Mouse (Mus musculus): ENCODE measurements around the gene Map3k12. TPM values are rescaled to one million over a fixed set of nuclear protein-coding genes. Genes with fewer than 3 reads are reported as not detected.

Map3k12 gene
- polyA plus RNA-seq, 1 experiment from 2014 or later: 3.1 TPM

DNA sequence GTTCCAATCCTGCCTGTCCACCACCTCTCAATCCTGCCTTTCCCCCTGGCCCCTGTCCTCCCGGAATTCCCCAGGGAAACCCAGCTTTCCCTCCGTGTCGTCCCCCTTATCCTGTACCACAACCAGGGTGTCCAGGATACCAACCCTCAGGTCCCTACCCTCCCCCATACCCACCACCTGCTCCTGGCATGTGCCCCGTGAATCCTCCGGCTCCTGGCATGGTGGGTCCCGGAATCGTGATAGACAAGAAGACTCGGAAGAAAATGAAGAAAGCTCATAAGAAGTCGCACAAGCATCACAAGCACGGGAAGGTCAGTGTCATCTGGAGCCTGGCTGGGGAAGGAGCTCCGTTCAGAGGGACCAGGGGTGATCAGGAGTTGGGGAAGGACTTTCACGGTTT, 56.5 kb downstream of the Map3k12 start:
- no peaks in the 10 kb centered on the region for H3K9me3 ChIP-seq (ENCODE audit: control insufficient read depth)
- H3K4me1 ChIP-seq (replicated peaks; ENCODE audit: control insufficient read depth, insufficient read depth, low read length): no peaks in the 10 kb centered on the region
- TF ChIP-seq CTCF (IDR thresholded peaks at IDR 0.05; ENCODE audit: low read depth): no peak
- peak overlapping the region; percentile 60 for H3K4me3 ChIP-seq (ENCODE audit: low read depth, low read length)
- H3K4me2 ChIP-seq (replicated peaks; ENCODE audit: low read depth): peak overlapping the region; percentile 66
- H3K36me3 ChIP-seq (ENCODE audit: control insufficient read depth, insufficient read depth): peaks cover 14% of the 10 kb centered on the region; the same call in 1 of the 2 replicates
- ATAC-seq: no peak
- 0 out of 2 replicates have a peak overlapping the region, but pooled peaks have one; percentile 4 for H3K9ac ChIP-seq (ENCODE audit: low read depth, low read length)
- WGBS: 74% methylated on average over 12 of the region's 12 CpGs
- peak overlapping the region; percentile 10; the same call in 1 of the 2 replicates for H3K27ac ChIP-seq (ENCODE audit: low read depth, low read length)
- no peaks in the 10 kb centered on the region for H3K27me3 ChIP-seq (replicated peaks; ENCODE audit: control insufficient read depth, insufficient read depth, low read length)

DNA sequence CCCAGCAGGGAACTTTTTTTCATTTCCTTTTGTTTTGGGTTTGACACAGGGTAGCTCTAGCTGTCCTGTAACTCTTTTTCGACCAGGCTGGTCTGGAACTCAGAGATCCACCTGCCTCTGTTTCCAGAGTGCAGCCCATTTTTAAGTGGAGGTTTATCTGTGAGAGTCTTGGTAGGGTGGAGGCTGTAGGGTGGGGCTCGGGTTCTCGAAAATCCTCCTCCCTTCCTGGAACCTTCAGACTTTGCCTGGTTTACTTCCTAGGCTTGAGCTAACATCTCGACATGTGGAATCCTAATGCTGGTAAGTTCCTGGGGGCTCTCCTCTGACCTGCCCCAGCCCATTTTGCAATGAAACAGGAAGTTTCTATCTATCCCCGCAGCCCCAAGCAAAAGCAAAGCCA, 57.0 kb downstream of the Map3k12 start:
- Histone ChIP-seq H3K27ac (ENCODE audit: low read depth, low read length) (peak overlapping the region; percentile 10; the same call in 1 of the 2 replicates), H3K36me3 (ENCODE audit: control insufficient read depth, insufficient read depth) (peaks cover 14% of the 10 kb centered on the region; the same call in 1 of the 2 replicates), H3K9ac (ENCODE audit: low read depth, low read length) (0 out of 2 replicates have a peak overlapping the region, but pooled peaks have one; percentile 4), H3K9me3 (ENCODE audit: control insufficient read depth) (no peaks in the 10 kb centered on the region), H3K4me2 (replicated peaks; ENCODE audit: low read depth) (peak overlapping the region; percentile 66), H3K4me3 (ENCODE audit: low read depth, low read length) (peak overlapping the region; percentile 60), H3K4me1 (replicated peaks; ENCODE audit: control insufficient read depth, insufficient read depth, low read length) (no peaks in the 10 kb centered on the region), H3K27me3 (replicated peaks; ENCODE audit: control insufficient read depth, insufficient read depth, low read length) (no peaks in the 10 kb centered on the region)
- TF ChIP-seq CTCF (IDR thresholded peaks at IDR 0.05; ENCODE audit: low read depth): no peak
- WGBS: 36% methylated on average over 5 of the region's 5 CpGs
- 0 out of 2 replicates have a peak, but pooled peaks have one; percentile 6 for ATAC-seq

DNA sequence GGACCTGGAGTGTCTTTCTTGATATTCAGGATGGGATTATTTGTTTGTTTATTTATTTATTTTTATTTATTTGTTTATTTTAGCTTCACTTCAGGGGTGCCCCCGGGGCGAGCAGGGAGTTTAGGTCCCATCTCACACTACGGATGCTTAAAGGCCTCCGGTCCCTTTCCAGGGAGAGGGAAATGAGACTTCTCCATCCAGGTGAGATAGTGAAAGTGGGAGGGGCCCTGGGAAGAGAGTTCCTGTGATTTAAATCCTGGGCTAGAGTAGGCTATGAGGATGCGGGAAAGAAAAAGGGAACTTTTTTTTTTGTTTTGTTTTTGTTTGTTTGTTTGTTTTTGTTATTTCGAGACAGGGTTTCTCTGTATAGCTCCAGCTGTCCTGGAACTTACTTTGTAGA, 57.5 kb downstream of the Map3k12 start:
- Histone ChIP-seq H3K4me3 (ENCODE audit: low read depth, low read length) (peak overlapping the region; percentile 60), H3K36me3 (ENCODE audit: control insufficient read depth, insufficient read depth) (peaks cover 14% of the 10 kb centered on the region; the same call in 1 of the 2 replicates), H3K9me3 (ENCODE audit: control insufficient read depth) (no peaks in the 10 kb centered on the region), H3K27ac (ENCODE audit: low read depth, low read length) (peak overlapping the region; percentile 47; the same call in 1 of the 2 replicates), H3K4me1 (replicated peaks; ENCODE audit: control insufficient read depth, insufficient read depth, low read length) (no peaks in the 10 kb centered on the region), H3K27me3 (replicated peaks; ENCODE audit: control insufficient read depth, insufficient read depth, low read length) (no peaks in the 10 kb centered on the region), H3K9ac (ENCODE audit: low read depth, low read length) (peak overlapping the region; percentile 28; the same call in 1 of the 2 replicates), H3K4me2 (replicated peaks; ENCODE audit: low read depth) (peak overlapping the region; percentile 66)
- ATAC-seq: 0 out of 2 replicates have a peak, but pooled peaks have one; percentile 34
- WGBS: 15% methylated on average over 6 of the region's 6 CpGs
- TF ChIP-seq CTCF (IDR thresholded peaks at IDR 0.05; ENCODE audit: low read depth): no peak

DNA sequence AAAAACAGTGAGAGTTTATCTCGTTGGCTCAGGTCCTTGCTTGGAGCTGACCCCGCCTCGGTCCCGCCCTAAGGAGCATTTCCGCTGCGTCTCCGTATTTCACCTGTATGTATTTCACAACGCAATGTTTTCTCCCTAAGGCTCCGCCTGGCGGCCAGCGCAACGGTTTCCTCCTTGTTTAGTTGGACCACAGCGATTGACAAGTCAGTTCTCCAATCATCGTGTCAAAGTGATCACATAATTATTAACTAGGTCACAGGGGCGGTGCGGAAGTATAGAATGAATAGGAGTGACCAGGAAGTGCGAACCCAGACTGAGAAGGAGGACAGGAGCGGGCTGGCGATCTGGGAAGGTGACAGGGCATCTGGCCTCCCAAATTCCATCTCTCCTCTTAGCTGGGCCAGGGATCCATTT, 58.0 kb downstream of the Map3k12 start, which contains the start of gene Prr13:
Gene Prr13, plus strand, starts transcription at position 125 of the 414 bp plus-strand sequence.
- Histone ChIP-seq H3K36me3 (ENCODE audit: control insufficient read depth, insufficient read depth) (peaks cover 13% of the 10 kb centered on the region; the same call in 1 of the 2 replicates), H3K27ac (ENCODE audit: low read depth, low read length) (peak within 1 kb of the TSS; percentile 47; the same call in 1 of the 2 replicates), H3K9ac (ENCODE audit: low read depth, low read length) (peak within 1 kb of the TSS; percentile 28; the same call in 1 of the 2 replicates), H3K4me2 (replicated peaks; ENCODE audit: low read depth) (peak within 1 kb of the TSS; percentile 66), H3K27me3 (replicated peaks; ENCODE audit: control insufficient read depth, insufficient read depth, low read length) (no peaks in the 10 kb centered on the region), H3K9me3 (ENCODE audit: control insufficient read depth) (no peaks in the 10 kb centered on the region), H3K4me3 (ENCODE audit: low read depth, low read length) (peak within 1 kb of the TSS; percentile 60), H3K4me1 (replicated peaks; ENCODE audit: control insufficient read depth, insufficient read depth, low read length) (no peaks in the 10 kb centered on the region)
- peak; percentile 86 for TF ChIP-seq CTCF (IDR thresholded peaks at IDR 0.05; ENCODE audit: low read depth)
- WGBS: under 1% methylated on average over 19 of the region's 19 CpGs
- ATAC-seq: peak; percentile 90

DNA sequence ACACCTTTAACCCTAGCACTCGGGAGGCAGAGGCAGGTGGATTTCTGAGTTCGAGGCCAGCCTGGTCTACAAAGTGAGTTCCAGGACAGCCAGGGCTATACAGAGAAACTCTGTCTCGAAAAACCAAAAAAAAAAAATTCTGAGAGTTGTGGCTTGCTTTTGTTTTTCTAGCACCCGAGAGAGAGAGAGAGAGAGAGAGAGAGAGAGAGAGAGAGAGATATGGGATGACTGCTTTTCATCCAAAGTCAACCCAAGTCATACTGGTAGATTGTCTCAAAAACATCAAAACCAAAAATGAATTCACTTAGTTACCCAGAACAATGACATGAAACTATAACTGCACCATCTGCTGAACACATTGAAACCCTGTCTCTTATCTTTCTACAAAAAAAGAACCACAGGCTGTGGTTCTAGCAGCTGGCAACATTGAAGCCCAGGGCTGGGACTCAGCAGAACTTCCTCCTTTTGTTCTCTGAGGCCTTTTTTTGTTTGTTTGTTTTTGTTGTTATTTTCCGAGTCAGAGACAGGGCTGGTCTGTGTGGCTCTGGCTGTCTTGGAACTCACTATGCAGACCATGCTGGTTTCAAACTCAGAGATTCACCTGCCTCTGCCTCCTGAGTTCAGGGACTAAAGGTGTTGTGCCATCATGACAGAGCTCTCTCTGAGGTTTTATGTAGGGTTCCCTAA, 58.7 kb downstream of the Map3k12 start:
- Histone ChIP-seq H3K27me3 (replicated peaks; ENCODE audit: control insufficient read depth, insufficient read depth, low read length) (no peaks in the 10 kb centered on the region), H3K27ac (ENCODE audit: low read depth, low read length) (0 out of 2 replicates have a peak overlapping the region, but pooled peaks have one; percentile 41), H3K36me3 (ENCODE audit: control insufficient read depth, insufficient read depth) (peaks cover 6% of the 10 kb centered on the region; the same call in 1 of the 2 replicates), H3K9ac (ENCODE audit: low read depth, low read length) (no peak overlapping the region), H3K4me2 (replicated peaks; ENCODE audit: low read depth) (peak overlapping the region; percentile 66), H3K4me1 (replicated peaks; ENCODE audit: control insufficient read depth, insufficient read depth, low read length) (no peaks in the 10 kb centered on the region), H3K4me3 (ENCODE audit: low read depth, low read length) (peak overlapping the region; percentile 60; the same call in 1 of the 2 replicates), H3K9me3 (ENCODE audit: control insufficient read depth) (no peaks in the 10 kb centered on the region)
- WGBS: 71% methylated on average over 5 of the region's 5 CpGs
- no peak for TF ChIP-seq CTCF (IDR thresholded peaks at IDR 0.05; ENCODE audit: low read depth)
- ATAC-seq: no peak

DNA sequence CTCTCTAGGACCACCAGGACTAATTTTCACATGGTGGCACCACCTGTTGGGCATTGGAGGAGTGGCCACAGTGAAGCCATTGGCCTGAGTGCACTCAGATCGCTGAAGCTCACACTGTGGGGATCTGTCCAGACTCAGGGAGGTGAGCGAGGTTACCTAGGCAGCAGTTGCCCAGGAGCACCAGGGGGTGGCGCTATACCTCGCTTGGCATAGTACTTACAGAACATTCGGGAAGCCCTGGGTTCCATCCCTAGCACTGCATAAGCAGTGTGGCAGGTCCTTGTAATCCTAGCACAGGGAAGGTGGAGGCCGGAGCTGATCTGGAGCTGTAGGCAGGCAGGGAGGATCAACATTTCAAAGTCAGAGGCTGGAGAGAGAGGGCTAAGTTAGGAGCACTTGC, 60.9 kb downstream of the Map3k12 start:
- H3K9me3 ChIP-seq (ENCODE audit: control insufficient read depth): no peaks in the 10 kb centered on the region
- ATAC-seq: no peak
- WGBS: 41% methylated on average over 6 of the region's 6 CpGs

More for the DNA sequence above, 60.9 kb downstream of the Map3k12 start:
- H3K36me3 ChIP-seq (ENCODE audit: control insufficient read depth, insufficient read depth): no peaks in the 10 kb centered on the region
- H3K4me3 ChIP-seq (ENCODE audit: low read depth, low read length): no peak overlapping the region
- no peak overlapping the region for H3K27ac ChIP-seq (ENCODE audit: low read depth, low read length)
- TF ChIP-seq CTCF (IDR thresholded peaks at IDR 0.05; ENCODE audit: low read depth): peak; percentile 67
- H3K9ac ChIP-seq (ENCODE audit: low read depth, low read length): no peak overlapping the region
- no peak overlapping the region for H3K4me2 ChIP-seq (replicated peaks; ENCODE audit: low read depth)
- no peaks in the 10 kb centered on the region for H3K27me3 ChIP-seq (replicated peaks; ENCODE audit: control insufficient read depth, insufficient read depth, low read length)
- H3K4me1 ChIP-seq (replicated peaks; ENCODE audit: control insufficient read depth, insufficient read depth, low read length): no peaks in the 10 kb centered on the region

Measured in intestine, postnatal 0 days (tissue).